Mouse (Mus musculus) kidney, postnatal 10 days (tissue): ENCODE measurements at regions not wholly inside any gene's neighbourhood (a gene's known extent, or its start where the extent isn't known, plus 50 kb on each side); places are given as distances from the start of the nearest gene placed in this dataset.

ENCODE experiments used
- DNase-seq: peaks from one replicate; pipeline ENCODE4 v3.0.0; 2021; ENCODE audit warnings: mixed read lengths

DNA sequence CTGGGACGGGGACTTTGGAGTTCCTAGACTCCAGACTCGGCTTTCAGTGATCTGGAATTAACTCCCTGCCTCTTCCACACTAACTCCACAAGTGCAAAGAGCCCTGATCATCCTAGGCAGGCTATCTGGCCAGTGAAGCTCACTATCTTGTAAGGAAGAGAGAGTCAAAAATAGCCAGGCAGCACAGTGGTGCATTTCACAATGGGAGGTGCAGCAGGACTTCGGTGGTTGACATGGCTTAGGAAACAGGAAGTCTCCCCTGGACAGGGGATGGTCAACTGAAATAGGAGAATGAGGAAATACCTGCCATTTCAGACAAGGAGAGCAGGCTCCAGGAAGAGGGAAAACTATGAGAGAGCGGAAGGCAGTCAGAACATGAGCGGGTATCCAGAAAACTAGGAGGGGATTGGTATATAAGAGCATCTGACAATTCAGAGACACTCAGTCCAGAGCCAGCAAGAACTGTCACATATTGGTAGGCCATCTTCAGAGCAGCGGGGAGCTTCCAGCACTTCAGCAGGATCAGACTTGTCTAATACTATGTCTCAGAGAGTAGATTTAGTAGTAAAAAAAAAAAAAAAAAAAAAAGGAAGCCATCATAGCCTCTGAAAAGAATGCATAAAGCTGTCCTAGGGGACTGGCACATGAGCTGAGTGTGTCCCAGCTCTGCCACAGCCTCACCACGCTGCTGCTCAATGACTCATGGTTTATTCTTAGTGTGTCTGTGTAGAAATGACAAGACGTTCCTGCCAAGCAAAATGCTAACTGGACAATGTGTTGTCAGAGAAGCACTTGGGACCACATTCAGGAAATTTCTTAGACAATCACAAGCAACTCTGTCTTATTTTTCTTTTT lies 184.5 kb upstream of the Cpeb2 start:
- no peak for DNase-seq

DNA sequence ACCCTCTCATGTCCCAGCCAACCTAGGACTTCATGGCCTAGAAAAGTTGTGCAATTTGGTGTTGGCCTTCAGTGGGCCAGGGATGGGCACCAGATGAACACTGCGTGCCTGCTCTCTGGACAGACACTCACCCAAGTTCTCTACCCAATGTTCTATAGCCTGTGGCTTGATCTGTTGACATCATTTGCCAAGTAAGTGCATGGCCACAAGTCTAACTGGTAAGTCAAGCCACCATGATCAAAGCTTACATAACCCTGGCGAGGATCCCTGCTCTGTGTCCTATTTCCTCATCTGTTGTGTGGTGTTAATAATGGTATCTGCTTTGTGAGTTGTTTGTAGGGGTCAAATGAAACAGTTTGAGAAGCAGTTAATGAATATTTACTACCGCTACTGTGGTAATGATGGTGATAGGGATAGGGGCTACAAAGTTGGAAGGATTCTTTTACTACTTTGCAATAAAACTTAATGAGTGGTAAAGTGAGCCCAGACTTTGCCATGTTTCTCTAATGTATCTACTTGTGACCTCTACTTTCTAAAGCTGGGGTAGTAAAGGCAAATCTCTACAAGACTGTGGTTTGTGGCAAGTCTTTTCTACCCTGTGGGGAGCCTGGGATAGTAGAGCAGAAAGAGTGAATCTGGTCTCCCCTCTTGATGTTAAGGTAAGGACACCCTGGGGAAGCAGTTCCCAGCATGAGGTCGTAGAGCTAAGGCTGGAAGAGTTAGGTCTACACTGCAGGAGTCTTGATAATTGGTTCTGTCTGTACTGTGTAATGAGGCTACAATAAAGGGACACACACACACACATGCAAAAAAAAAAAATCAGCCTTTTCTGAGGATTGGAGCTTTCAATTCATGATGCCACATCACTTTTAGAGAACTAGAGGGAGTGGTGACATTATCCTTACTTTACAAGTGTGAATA lies 183.3 kb upstream of the Cpeb2 start:
- no peak for DNase-seq

DNA sequence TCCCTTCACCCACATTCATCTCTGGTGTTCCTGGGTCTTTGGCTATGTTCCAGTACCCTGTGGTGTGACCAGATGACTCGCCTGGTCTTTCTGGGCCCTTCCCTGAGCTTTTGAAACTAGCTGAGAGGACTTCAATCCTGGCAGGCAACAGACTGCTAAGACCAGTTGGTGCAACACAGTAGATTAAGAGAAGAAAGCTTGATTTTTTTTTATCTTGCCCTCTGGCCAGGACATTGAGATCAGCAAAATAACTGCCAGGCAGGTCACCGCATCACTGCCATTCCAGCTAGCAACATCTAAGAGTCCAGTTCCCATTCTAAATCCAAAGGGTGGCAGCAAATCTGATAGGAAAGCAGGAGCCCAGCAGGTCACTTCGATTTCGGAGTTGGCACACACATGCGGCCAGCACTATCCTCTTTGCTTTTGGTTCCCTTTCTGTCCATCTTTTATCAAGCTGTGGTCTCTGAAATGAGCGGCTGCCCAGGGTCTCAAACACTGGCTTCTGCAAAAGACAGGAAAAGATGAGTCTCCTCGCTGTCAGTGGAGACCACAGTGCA lies 181.9 kb upstream of the Cpeb2 start:
- DNase-seq, result no peak

DNA sequence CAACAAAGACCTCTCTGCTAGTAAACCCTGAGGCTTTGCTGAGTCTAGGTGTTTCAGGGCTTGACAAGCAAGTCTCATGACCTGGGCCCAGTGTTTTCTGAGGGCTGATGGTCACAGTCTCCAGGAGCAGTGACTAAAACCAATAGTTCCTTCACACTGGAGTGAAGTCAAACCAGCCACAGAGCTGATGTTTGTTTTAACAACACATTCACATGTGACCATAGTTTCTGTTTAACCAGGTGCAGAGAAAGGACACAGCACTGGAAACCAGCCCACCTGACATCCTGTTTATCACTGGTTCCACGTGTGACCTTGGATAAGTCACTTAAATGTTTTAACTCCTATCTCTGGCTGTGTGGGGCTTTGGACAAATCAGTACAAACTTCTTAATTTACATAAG lies 180.3 kb upstream of the Cpeb2 start:
- DNase-seq, result peak; percentile 9

DNA sequence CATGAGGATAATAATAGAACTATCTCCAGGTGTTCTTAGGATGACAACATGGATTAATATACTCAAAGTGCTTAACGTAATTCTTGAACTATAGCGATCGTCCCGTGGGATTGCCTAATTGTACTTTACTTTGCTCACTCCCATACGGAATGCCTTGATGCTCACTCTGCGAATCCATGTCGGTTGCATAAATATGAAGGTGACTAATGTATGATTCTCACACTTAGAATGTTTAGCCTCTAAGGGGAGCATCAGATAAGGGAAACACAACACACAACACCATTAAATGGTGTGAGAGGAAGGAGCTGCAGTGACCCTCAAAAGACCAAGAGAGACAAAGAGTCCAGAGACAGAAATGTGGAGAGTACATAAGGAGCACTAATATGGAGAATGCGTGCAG lies 178.4 kb upstream of the Cpeb2 start:
- DNase-seq, result no peak

DNA sequence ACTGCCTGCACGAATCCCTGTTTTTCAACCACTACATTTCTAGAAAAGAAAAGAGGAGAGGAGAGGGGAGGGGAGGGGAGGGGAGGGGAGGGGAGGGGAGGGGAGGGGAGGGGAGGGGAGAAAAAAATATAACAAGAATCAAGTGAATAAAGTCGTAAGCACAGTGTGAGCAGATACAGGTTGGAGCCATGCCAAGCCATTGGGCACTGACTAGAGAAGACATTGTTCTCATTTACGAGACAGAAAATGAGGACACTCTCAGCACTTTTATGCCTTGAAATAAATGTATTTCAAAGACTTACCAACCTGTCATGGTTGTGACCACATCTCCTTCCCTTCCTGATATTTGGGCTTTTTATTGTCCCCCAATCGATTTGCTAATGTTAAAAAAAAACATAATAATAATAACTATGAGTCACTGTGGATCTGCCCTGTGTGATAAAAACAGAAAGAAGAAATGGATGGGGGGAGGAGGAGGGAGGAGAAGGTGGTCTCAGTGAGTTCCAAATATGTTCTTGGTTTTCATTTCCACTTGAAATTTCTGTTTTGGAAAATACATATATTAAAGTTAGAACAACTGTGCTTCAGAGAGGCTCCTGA lies 177.8 kb upstream of the Cpeb2 start:
- no peak for DNase-seq

DNA sequence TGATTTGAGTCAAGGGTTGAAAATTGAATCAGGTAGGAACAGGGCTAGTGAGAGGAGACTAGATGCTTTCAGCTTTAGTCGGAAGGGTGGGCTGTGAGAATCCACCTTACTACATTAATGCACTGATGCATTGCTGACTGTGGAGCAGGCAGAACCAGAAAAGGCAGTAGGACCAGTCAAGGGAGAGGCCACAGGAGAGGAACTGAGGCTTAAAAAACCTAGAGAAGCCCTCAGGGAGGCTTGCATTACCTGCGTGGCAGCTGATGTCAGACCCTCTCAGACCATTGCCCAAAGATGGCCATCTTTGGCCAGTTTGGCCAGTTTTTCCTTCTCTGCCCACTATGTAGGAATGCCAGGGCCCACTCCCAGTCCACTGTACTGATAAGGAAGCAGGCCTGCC lies 176.5 kb upstream of the Cpeb2 start:
- no peak for DNase-seq

DNA sequence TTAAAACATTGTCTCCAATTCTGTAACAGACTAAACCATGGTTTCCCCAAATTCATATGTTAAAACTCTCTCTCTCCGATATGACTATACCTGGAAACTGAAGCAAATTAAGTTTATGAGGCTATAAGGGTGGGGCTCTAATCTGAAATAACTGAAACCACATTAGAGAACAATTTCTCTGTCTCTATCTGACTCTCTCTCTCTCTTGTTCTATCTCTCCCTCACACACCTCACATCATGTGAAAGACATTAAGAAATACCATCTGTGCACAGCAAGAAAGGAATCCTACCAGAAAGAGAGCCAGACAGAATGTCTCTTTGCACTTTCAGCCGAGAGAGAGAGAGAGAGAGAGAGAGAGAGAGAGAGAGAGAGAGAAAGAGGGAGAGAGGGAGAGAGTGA lies 171.7 kb upstream of the Cpeb2 start:
- no peak for DNase-seq

DNA sequence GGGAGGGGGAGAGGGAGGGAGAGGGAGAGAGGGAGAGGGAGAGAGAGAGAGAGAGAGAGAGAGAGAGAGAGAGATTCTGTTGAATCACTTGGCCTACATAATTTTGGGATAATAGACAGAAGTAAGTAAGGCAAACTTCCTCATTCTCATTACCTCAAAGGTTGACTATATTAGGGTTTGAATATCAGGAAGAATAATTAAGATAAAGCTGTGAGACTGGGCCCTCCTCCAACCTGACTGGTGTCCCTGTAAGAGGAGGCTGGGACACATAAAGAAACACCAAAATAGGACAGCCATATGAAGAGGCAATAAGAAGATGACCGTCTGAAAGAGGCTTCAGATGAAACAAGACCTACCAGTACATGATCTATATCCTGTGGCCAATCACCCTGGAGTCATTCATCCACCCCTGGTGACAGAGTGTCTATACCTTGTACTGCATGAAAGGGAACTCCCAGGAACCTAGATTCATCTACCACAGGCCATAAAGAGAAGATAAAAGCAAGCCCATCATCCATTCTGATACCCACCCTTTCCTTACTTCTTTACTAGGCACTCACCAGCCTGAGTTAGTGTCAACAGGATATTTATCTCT lies 171.1 kb upstream of the Cpeb2 start:
- no peak for DNase-seq

DNA sequence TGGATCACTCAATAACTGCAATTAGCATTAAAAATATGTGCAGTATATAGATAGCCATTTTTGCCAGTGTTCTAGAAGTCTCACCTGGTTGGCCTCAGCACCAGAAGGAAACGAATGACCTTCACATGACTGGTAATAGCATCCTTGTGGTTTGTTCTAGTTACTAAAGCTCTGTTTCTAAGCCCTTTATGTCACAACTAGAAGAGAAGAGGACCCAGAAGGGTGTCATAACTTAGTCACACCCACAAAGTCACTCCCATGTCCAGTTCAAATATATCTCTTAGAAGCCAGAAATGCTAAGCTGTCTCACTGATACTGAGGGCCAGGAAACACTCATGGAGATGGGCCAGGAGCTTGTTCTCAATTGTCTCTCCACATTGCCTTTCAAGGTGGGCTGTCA lies 170.5 kb upstream of the Cpeb2 start:
- no peak for DNase-seq

DNA sequence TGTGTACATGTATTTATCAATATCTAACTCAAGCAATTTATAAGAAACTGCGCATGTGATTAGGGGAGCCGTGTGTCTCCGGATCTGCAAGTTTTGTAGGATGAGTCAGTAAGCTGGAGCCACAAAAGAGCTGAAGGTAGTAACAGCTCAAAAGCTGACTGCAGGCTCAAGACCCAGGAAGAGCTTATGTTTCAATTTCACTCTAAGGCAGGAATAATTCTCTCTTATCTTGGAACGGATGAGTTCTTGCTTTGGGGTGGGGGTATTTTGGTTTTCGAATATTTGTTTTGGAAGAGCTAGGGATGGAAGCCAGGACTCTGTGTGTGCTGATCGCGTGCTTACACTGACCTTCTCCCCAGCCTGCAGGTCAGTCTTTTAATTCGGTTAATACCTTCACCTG lies 169.6 kb upstream of the Cpeb2 start:
- DNase-seq, result no peak

DNA sequence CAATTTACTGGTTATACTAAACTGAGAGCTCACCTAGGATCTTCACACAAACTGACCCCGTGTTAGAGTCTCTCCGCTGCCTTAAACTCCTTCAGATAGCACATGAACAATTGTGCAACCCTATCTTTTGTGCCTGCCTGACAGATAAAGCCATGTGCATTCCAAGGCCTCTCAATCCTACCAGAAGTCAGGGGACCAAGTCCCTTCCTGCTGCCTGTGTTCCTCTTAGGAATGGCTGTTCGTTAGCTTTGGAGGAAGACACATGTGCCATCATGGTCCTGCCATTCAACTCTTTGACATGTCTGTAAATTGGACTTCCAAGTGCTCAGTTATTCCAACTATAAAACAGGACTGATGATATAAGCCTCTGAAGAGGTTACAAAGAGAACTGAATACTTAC lies 161.4 kb upstream of the Cpeb2 start:
- no peak for DNase-seq

DNA sequence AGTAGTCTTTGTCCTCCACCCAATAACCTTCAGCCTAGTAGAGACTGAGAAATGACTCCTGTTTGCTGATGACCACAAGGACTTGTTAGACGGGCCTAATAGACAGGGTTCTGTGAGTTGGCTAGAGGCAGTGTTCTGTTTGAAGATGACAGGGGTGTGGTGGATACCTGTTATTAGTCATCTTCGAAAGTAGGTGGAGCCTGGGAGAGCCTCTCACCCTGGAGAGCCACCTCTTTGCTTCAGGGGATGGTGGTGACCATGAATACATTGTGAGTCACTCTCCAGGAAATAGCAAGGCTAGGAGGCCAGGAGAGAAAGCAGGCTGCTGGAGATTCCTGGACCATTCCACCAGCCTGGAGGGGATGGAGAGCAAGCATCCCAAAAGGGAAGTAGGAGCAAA lies 160.6 kb upstream of the Cpeb2 start:
- DNase-seq, result no peak

DNA sequence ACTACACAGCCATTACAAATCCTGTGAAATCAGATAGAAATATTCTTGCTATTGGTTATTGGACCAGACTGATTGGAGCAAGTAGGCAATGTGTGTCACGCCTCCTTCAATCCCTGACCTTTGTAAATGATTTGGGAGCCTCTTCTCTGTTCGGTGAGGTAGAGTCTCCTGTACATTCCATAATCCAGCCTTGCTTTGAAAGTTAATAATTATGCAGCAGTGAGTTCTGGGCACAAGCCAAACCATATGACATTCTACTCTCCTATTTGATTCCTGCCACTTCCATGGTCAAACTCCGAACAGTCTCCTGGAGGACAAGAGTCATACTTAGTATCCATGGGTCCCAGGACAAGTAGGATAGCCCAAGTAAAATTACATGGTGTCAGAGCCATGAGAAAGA lies 158.4 kb upstream of the Cpeb2 start:
- peak; percentile 30 for DNase-seq

DNA sequence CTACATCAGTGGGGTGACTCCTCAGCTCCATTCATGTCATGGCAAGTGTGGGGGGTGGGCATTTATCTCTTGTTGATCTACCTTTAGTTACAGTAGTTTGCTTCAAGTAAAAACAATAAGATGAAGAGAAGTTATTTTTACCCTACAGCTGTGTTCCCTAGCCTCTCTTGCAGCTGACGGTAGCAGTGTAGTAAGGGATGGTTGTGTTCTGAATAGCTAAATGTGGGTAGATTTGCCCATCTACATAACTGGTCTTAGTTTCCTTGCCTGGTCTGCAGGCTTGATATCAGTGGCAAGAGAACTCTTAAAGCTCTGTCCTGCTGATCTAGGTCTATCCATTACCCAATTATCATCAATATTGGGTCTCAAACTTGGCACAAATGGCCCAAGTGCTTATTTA lies 152.7 kb upstream of the Cpeb2 start:
- no peak for DNase-seq

DNA sequence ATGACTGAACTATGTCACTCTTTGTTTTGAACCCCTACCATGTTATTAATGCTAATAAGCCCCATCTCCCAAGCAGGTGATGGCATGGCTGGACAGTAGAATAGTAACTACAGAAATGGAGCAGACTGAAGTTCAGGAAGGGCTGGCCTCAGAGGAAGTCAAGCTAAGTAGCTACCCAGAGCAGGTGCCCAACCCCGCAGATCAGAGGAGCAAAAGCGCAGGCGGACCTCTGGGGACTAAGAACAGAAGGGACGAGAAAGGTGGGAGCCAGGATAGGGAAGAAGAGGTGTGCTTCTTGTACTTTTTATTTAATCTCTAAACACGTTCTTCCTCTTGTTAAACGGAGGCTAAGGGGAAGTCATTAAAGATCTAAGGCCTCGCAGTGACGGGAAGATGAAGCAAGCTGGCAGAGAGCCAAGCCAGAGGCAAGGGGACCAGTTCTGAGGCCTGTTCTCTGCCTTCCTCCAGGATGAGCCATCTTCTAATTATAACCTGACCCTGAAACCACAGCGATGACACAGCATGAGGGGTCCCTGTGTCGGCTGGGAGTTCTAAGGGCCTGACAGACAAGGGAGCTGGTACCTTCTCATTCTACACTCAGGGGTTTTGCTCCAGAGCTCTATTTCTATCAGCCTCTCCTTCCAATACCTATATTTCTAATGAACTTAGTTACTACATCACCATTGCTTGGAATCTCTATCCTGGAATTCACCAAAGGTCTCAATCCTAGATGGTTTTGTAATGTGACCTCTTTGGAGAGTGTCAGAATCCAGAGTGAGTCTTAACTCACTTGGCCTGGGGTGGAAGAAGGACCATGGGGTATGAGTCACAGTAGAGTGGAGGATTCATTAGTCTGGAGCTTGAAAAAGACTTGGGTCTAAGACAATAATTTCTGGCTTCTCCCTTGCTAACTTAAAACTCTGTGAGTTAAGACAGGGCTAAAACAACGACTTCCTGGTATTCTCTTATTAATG lies 151.1 kb upstream of the Cpeb2 start:
- DNase-seq, result peak; percentile 28

DNA sequence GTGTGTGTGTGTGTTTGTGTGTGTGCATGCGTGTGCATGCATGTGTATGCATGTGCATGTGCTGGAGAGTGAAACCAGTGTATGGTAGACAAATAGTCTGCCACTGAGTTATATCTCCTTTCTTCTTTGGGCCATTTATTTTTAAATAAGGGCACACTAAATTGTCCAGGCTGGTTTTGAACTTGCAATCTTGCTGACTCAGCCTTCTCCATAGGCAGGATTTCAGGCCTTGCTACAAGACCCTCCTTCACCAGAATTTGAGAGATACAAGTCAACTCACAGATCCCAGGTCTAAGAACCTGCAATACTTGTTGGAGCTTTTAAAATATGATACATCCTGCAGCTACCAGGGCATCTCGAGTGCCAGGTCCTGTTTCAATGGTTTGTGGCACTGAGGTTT lies 145.9 kb upstream of the Cpeb2 start:
- DNase-seq, result no peak

DNA sequence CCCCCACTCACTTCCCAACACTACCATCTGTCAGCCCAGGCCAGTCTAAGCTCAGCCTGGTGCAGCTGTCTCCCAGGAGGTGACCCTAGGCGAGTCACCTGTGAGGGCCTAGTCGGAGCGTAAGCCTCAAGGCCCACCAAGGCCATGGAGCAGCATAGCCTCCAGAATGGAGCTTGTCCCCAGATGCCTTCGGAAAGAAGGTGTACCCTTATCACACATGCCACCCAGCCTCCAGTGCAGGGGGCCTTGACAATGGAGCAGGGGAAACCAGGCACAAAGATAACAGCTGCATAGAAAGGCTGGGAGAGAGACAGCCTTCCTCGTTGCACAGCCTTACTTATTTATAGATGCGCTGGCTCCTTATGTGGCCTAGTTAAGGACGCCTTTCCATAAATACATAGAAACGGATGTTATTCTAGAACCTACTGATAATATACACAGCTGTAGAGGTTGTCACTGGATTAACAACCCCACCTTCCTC lies 145.0 kb upstream of the Cpeb2 start:
- DNase-seq, result no peak

DNA sequence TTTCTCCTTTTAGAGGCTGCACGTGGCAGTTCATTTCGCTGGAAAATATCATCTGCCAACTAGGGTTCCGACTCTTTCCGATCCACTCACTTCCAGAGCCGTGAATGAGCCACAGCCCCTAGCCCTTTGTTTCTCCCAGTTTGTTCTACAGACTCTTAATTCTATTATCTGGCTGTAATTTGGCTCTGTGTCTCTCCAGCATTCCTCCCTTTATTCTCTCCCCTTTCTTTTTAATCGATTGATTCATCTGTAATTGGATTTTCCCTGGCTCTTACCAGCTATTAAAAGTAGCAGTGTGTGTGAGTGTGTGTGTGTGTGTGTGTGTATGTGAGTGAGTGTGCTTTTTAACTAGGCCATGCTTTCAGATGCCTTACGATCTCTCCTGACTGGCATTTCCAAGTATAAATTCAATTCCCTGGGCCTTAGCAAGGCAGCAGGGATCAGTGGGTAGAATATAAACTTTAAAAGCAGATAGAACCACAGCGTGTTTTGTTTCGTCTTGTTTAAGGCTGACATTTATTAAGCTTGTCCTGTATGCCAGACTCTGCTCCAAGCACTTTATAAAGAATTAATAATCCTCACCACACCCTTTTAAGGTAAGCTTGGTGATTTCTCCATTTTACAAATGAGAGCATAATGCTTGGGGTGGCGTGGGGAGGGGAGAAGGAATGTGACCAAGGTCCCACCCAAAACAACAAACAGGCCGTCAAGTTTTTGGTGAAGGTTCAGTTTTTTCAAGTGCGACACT lies 144.1 kb upstream of the Cpeb2 start:
- no peak for DNase-seq

DNA sequence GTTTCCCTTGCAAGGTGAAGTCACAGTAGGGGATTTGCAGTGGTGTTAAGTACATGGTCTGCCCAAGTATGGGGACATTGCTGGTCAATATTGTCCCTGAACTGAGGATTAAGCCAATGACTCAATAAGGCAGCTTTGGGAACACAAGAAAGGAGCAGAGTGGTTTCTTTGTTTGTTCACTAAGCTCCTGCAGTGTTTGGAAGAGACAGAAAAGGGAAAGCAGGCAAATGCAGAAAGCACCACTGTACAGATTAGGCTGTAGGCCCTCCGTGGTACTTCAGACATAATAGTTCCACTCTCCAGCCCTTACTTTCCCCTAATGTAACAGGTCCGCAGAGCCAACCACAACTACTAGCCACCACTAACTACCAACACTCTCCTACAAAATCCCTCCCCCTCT lies 143.5 kb upstream of the Cpeb2 start:
- DNase-seq, result no peak

DNA sequence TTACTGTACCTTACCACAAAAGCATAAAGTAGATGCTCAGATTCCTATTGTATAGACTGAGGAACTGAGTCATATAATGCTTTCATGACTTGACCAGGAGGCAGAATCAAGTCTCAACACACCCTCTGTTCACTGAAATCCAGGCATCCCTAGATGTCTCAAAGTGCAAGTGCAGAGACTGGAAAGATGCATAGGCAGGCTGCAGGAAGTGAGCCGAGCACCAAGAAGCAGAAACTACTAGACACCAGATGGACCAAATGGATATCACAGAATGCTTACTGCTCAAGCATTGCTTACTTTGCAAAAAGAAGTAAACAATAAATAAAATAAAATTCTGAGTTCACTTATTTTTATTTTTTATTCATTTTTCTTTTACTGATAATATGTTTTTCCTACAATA lies 143.0 kb upstream of the Cpeb2 start:
- DNase-seq, result no peak
